Mouse (Mus musculus) olfactory bulb, adult 2 months (tissue): ENCODE data around the gene Hist2h2ab.

Experiments
- CTCF ChIP-seq: fragments of 200-500 bp; IDR thresholded peaks from 2 replicates; pipeline ENCODE4 v1.5.1; 2012; ENCODE audit warnings: low read depth, mild to moderate bottlenecking, low read length, moderate library complexity; ENCODE audit not compliant: insufficient read depth
- POLR2A ChIP-seq: fragments of 200-500 bp; IDR thresholded peaks from 2 replicates; pipeline ENCODE4 v1.6.1; 2012; ENCODE audit warnings: mild to moderate bottlenecking, low read depth, low read length, moderate library complexity; ENCODE audit not compliant: insufficient read depth

- TF ChIP-seq CTCF: no peak
- no peak for TF ChIP-seq POLR2A
Measured at GRCm38 (mm10) chr3:96230404-96230803, 10.7 kb downstream of the Hist2h2ab start.
